Mouse (Mus musculus): ENCODE data around the gene Postn. TPM values are rescaled to one million over a fixed set of nuclear protein-coding genes. Genes with fewer than 3 reads are reported as not detected.

Gene Postn
- 17.4 TPM for polyA plus RNA-seq (2014; fragmentation: Illumina TruSeq; extraction: RNeasy Lipid Tissue Mini Kit (QIAGEN cat#74804); ENCODE audit: low read depth, low replicate concordance)

GRCm38 (mm10) chr3:54360897-54361296 lies at the start of gene Postn:
TSS of gene Postn (plus strand) at chr3:54361109.

Other genes with a start within 250 kb of the Postn start
- gene Trpc4, start 205.1 kb upstream of the Postn start, polyA plus RNA-seq (2014; fragmentation: Illumina TruSeq; extraction: RNeasy Lipid Tissue Mini Kit (QIAGEN cat#74804); ENCODE audit: low read depth, low replicate concordance) = not detected

Data from liver, adult 10 weeks (tissue).